Comparison of ENCODE assay signal across 16 mouse cellular contexts in the genomic region with DNA sequence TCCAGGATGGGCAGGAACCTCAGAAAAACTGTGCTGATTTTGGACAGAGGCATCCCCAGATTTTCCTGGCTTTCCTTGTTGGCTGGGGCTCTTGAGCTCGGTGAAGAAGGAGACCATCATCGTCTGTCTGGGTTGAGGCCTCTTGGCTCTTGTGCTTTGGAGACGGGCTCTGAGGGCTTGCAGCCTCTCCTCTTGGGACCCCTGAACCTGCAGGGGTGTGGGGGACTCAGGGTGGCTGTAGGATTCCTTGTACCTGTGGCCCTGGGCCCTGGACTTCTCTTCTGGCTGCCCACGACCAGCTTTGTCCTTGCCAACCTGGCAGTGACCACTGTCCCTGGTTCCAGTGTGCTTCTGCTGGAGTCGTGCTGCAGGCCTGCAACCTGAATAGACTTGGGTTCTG.
"Had no signal": no experiment of that assay in that cellular context is flagged by ENCODE, and none has a peak within 500 bp of the region (broad histone marks: within the 10 kb centered on the region; RNA-seq: fewer than 3 reads in every experiment).

No protein-coding gene starts in this region.

- H3K4me1 ChIP-seq: neural tube, embryonic 13.5 days; neural tube, embryonic 15.5 days; stomach, embryonic 15.5 days had no signal

- H3K27me3 ChIP-seq: neural tube, embryonic 13.5 days; neural tube, embryonic 15.5 days; stomach, embryonic 15.5 days had no signal

- H3K4me3 ChIP-seq: neural tube, embryonic 13.5 days; neural tube, embryonic 15.5 days; stomach, embryonic 15.5 days had no signal

- H3K36me3 ChIP-seq: neural tube, embryonic 13.5 days; neural tube, embryonic 15.5 days; stomach, embryonic 15.5 days had no signal

- H3K9me3 ChIP-seq: neural tube, embryonic 13.5 days; neural tube, embryonic 15.5 days; stomach, embryonic 15.5 days had no signal

- H3K27ac ChIP-seq: neural tube, embryonic 13.5 days; neural tube, embryonic 15.5 days; stomach, embryonic 15.5 days; stomach, postnatal 0 days had no signal

- DNase-seq: retina, postnatal 1 day; right cerebral cortex, adult 18-20 months; right cerebral cortex, postnatal 14 days; right cerebral cortex, postnatal 25 days; right cerebral cortex, postnatal 4 days; spleen, adult 18-20 months; thymus, adult 18-20 months; thymus, adult 2 months; thymus, postnatal 14 days; thymus, postnatal 25 days; thymus, postnatal 36 days; thymus, postnatal 4 days had no signal
